Mouse (Mus musculus): ENCODE measurements at regions not wholly inside any gene's neighbourhood (a gene's known extent, or its start where the extent isn't known, plus 50 kb on each side); places are given as distances from the start of the nearest gene placed in this dataset.

DNA sequence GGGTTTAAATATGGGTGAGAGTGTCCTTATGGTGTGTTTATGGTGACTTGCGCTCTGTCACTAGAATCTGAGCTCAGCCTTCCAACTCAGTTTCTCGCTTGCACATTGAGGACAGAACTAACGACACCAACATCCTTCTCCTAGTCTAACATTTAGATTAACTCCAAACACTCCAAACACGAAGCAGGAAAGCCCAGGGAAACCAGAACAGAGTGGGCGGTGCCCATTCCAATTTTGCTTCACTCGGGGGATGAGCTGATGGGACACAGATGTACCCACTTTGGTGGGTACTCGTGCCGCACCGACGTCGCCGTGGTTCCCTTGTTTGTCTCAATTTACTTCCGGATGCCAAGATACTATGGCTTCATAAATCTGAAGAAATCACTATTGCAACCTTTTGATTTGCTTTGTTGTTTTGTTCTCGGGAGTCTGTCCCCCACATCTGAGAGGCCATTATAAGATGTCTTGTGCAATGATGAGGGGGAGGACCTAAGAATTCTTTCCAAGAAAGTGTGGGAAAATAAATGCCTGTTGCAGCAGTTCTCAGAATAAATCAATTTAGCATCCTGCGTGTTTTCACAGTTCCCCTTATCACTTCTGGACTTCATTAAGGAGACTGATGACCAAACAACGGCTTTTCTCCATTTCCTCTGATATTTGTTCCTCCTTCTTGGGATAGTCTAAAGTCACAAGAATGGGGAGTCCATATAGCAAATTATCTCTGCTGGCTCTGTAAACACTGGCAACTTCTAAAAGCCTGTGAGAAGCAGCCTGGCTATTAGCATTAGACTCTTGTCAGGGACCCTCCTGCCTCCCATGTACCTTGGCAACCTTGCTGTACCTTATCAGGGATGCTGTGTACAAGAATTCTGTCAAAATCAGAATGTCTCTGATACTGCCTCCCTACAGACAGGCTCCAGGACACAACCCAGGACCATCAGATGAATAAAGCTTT, 96.2 kb upstream of the Klf9 start:
- DNase-seq (ENCODE audit: low spot score) = no peak
- Histone ChIP-seq H3K9ac (ENCODE audit: low read length) (no peak overlapping the region), H3K4me1 (ENCODE audit: control insufficient read depth, insufficient read depth, low read length) (no peaks in the 10 kb centered on the region), H3K4me2 (ENCODE audit: low read length) (no peak overlapping the region), H3K27ac (ENCODE audit: low read depth, low read length) (no peak overlapping the region), H3K27me3 (replicated peaks; ENCODE audit: control insufficient read depth, insufficient read depth, low read length) (no peaks in the 10 kb centered on the region), H3K9me3 (replicated peaks; ENCODE audit: control insufficient read depth, low read length) (no peaks in the 10 kb centered on the region), H3K36me3 (ENCODE audit: control insufficient read depth, insufficient read depth, low read length) (no peaks in the 10 kb centered on the region), H3K4me3 (ENCODE audit: low read depth, low read length) (no peak overlapping the region)
- 85% methylated on average over 16 of the region's 16 CpGs for WGBS
- no peak for ATAC-seq

DNA sequence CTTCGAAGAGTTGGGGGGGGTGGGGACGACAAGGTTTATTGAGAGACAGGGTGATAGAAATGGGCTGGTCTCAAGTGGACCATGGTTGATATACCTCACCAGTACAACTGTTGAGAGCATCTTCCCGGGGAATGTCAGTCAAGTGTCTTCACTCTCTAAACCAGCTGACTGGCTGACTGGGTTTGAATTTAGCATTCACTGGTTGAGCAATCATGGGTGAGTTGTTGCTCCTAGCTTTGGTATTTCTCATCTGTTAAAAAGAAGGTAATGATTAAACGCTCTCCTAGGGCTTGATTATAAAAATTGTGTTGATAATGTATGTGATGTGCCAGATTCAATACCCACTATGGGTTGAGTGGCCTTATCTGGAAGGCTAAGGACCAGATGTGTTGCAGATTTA, 89.6 kb upstream of the Klf9 start:
- ATAC-seq (no peak), DNase-seq (ENCODE audit: low spot score) (no peak)
- H3K4me2 ChIP-seq (ENCODE audit: low read length) = no peak overlapping the region
- H3K27ac ChIP-seq (ENCODE audit: low read depth, low read length) = no peak overlapping the region
- H3K36me3 ChIP-seq (ENCODE audit: control insufficient read depth, insufficient read depth, low read length) = no peaks in the 10 kb centered on the region
- H3K9ac ChIP-seq (ENCODE audit: low read length) = no peak overlapping the region
- H3K4me3 ChIP-seq (ENCODE audit: low read depth, low read length) = no peak overlapping the region
- no peaks in the 10 kb centered on the region for H3K4me1 ChIP-seq (ENCODE audit: control insufficient read depth, insufficient read depth, low read length)
- H3K9me3 ChIP-seq (replicated peaks; ENCODE audit: control insufficient read depth, low read length) = no peaks in the 10 kb centered on the region
- 94% methylated on average over 4 of the region's 4 CpGs for WGBS
- H3K27me3 ChIP-seq (replicated peaks; ENCODE audit: control insufficient read depth, insufficient read depth, low read length) = no peaks in the 10 kb centered on the region

DNA sequence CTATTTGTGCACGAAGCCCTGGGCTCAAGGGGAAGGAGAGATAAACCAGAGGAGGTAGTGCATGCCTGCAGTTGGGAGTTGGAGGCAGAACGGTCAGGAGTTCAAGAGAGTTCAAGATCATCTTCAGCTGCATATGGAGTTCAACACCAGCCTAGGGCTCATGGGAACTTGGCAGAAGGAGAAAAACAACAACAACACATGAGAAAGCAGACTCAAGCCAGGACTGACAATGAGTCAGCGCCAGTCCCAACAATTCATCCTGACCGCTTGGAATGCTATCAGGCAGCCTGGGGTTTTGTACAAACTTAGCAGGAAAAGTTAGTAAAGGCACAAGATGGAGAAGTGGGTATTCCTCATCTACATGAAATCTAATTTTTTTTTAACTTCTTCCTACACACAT, 86.6 kb upstream of the Klf9 start:
- DNase-seq (ENCODE audit: low spot score) (no peak), ATAC-seq (no peak)
- H3K27ac ChIP-seq (ENCODE audit: low read depth, low read length) = no peak overlapping the region
- 75% methylated on average over 4 of the region's 4 CpGs for WGBS
- H3K4me2 ChIP-seq (ENCODE audit: low read length) = no peak overlapping the region
- no peak overlapping the region for H3K9ac ChIP-seq (ENCODE audit: low read length)
- H3K4me3 ChIP-seq (ENCODE audit: low read depth, low read length) = no peak overlapping the region
- no peaks in the 10 kb centered on the region for H3K36me3 ChIP-seq (ENCODE audit: control insufficient read depth, insufficient read depth, low read length)
- H3K9me3 ChIP-seq (replicated peaks; ENCODE audit: control insufficient read depth, low read length) = no peaks in the 10 kb centered on the region
- peaks cover 8% of the 10 kb centered on the region; the same call in 1 of the 2 replicates for H3K4me1 ChIP-seq (ENCODE audit: control insufficient read depth, insufficient read depth, low read length)
- H3K27me3 ChIP-seq (replicated peaks; ENCODE audit: control insufficient read depth, insufficient read depth, low read length) = no peaks in the 10 kb centered on the region

DNA sequence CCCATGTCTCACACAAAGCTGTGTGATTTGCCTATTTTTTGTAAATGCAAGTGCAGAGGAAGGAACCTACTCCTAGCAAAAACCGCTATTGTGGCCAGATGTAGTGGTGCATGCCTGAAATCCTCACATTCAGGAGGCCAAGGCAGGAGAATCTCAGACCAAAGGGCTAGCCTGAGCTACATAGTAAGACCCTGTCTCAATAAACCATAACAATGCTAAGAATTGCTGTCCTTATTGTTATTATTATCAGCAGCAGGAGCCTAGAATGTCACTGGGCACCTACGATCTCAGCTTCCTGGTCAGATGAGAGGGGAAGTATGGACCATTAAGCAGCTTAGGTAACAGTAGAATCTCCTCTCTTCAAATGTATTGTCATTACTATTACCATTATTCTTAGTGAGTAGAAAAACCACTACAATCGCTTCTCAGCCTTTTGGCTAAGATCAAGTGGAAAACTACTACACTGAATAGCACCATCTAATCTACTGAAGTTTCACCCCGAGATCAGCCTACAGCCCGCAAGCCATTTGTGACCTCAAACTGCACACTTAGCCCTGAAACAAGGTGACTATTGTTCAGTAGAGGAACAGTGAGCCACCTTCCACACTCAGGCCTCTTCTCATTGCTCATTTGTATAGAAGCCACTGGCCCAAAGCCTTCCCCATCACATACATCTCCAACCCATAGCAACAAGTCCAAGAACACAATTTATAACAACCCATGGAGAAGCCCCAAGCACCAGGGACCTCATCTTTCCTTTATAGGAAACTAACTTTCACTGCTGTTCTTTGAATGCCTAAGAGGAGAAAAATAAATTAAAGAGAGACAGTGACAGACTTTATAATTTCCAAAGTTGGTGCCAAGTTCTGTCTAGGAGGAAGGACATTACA, 84.9 kb upstream of the Klf9 start:
- H3K9ac ChIP-seq (ENCODE audit: low read length) = no peak overlapping the region; the same call in 1 of the 2 replicates
- 79% methylated on average over 5 of the region's 5 CpGs for whole genome bisulfite sequencing
- no peaks in the 10 kb centered on the region for H3K27me3 ChIP-seq (replicated peaks; ENCODE audit: control insufficient read depth, insufficient read depth, low read length)
- no peak overlapping the region for H3K27ac ChIP-seq (ENCODE audit: low read depth, low read length)
- H3K9me3 ChIP-seq (replicated peaks; ENCODE audit: control insufficient read depth, low read length) = no peaks in the 10 kb centered on the region
- ATAC-seq = no peak
- H3K4me2 ChIP-seq (ENCODE audit: low read length) = peak overlapping the region; percentile 63
- DNase-seq (ENCODE audit: low spot score) = no peak
- no peak overlapping the region for H3K4me3 ChIP-seq (ENCODE audit: low read depth, low read length)
- H3K4me1 ChIP-seq (ENCODE audit: control insufficient read depth, insufficient read depth, low read length) = peaks cover 8% of the 10 kb centered on the region; the same call in 1 of the 2 replicates
- no peaks in the 10 kb centered on the region for H3K36me3 ChIP-seq (ENCODE audit: control insufficient read depth, insufficient read depth, low read length)

DNA sequence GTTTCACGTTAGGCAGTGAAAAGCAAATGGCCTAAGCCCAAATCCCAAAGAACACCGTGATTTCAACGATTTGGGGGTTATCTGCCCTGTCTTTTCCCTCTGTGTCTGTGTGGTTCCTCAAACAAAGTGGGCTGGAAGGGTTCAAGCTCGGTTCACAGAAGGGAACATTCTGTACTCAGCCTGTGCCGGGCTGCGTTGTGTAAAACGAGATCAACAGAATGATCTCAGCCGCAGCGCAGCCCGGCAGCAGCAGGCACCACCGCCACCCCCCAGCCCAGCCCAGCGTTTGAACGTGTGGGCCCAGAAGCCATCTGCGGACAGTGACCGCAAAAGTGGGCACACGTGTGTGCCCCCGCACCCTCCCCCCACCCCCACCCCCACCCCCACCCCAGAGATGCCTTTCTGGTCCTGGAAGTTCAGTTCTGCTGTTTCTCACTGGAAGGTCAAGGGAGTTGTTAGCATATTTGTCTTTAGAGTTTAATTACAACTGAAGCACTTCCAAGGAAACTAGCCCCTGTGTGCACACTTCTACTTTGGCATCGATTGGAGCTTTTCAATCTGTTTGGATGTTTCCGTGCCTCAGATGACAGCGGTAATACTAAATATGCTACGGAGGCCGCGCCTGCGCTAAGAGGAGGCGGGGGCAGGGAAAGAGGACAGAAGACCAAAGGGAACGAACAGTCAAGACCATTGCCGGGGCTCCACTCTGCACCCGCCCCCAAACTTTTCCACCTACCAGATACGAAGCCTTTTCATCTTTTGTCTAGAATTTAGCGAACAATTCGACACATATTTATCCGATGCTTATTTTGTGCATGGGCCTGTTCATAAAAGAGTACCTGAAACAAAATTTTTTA, 83.9 kb upstream of the Klf9 start:
- peaks cover 8% of the 10 kb centered on the region; the same call in 1 of the 2 replicates for H3K4me1 ChIP-seq (ENCODE audit: control insufficient read depth, insufficient read depth, low read length)
- peak overlapping the region; percentile 63 for H3K4me2 ChIP-seq (ENCODE audit: low read length)
- WGBS = 2% methylated on average over 32 of the region's 32 CpGs
- H3K36me3 ChIP-seq (ENCODE audit: control insufficient read depth, insufficient read depth, low read length) = no peaks in the 10 kb centered on the region
- H3K9me3 ChIP-seq (replicated peaks; ENCODE audit: control insufficient read depth, low read length) = no peaks in the 10 kb centered on the region
- ATAC-seq (peak; percentile 83), DNase-seq (ENCODE audit: low spot score) (peak; percentile 71)
- H3K27me3 ChIP-seq (replicated peaks; ENCODE audit: control insufficient read depth, insufficient read depth, low read length) = no peaks in the 10 kb centered on the region
- H3K27ac ChIP-seq (ENCODE audit: low read depth, low read length) = no peak overlapping the region
- H3K9ac ChIP-seq (ENCODE audit: low read length) = peak overlapping the region; percentile 45
- H3K4me3 ChIP-seq (ENCODE audit: low read depth, low read length) = peak overlapping the region; percentile 29

DNA sequence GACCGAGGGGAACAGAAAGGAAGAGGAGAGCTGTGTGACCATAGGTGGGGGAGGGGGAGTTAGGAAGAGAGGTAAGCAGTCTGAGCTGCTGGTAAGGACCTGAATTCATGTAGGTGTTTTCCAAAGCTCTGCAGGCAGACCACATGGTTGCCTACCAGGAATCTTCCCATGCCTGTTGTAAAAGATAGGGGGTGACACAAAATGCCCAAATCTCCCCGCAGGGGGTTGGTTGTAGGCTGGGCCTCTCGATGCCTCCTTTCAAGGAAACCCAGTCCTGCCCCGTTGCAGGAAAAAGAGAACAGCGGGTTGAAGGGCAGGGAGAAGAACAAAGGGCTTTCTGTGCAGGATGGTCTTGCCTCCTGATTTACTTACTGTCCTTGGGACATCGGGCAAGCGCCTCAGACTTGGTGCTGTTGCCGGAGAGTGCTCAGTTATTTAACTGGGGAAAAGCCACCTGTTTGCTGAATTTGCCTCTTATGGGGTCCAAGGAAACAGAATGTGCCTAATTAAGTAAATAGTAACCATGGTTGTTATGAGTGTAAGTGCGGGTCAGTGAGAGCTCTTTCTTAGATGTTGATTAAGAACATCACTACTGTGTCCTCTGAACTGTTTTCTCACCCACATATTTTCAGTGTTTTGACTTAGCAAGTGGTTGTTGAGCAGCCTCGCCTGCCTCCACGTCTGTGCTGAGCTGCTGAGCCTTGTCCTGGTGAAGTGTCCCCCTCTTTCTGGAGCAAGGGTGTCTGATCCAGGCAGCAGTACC, 83.1 kb upstream of the Klf9 start:
- peak overlapping the region; percentile 29 for H3K4me3 ChIP-seq (ENCODE audit: low read depth, low read length)
- H3K4me2 ChIP-seq (ENCODE audit: low read length) = peak overlapping the region; percentile 63
- peaks cover 8% of the 10 kb centered on the region; the same call in 1 of the 2 replicates for H3K4me1 ChIP-seq (ENCODE audit: control insufficient read depth, insufficient read depth, low read length)
- H3K27ac ChIP-seq (ENCODE audit: low read depth, low read length) = no peak overlapping the region
- WGBS = 16% methylated on average over 11 of the region's 11 CpGs
- H3K36me3 ChIP-seq (ENCODE audit: control insufficient read depth, insufficient read depth, low read length) = no peaks in the 10 kb centered on the region
- no peaks in the 10 kb centered on the region for H3K27me3 ChIP-seq (replicated peaks; ENCODE audit: control insufficient read depth, insufficient read depth, low read length)
- DNase-seq (ENCODE audit: low spot score) (peak; percentile 23), ATAC-seq (peak; percentile 45)
- peak overlapping the region; percentile 45 for H3K9ac ChIP-seq (ENCODE audit: low read length)
- no peaks in the 10 kb centered on the region for H3K9me3 ChIP-seq (replicated peaks; ENCODE audit: control insufficient read depth, low read length)

DNA sequence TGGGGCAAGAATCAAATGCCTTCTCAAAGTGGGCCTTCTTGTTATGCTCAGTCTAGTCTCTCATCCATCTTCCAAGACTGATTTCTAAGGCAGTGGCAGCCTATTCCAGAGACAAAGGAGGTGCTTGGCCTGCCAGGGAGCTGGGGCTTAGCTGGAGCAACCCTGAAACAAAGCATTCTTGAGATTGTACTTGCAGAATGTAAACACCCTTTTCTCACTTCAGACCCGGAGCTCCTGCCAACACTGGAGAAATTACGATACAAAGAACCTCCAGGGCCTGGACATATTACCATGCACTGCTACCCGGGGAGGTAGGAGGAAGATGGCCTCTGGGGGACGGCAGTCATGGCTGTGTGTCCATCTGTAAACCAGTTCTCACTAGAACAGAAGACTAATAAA, 82.5 kb upstream of the Klf9 start:
- Histone ChIP-seq H3K4me3 (ENCODE audit: low read depth, low read length) (no peak overlapping the region), H3K4me1 (ENCODE audit: control insufficient read depth, insufficient read depth, low read length) (peaks cover 8% of the 10 kb centered on the region; the same call in 1 of the 2 replicates), H3K27me3 (replicated peaks; ENCODE audit: control insufficient read depth, insufficient read depth, low read length) (no peaks in the 10 kb centered on the region), H3K9me3 (replicated peaks; ENCODE audit: control insufficient read depth, low read length) (no peaks in the 10 kb centered on the region), H3K36me3 (ENCODE audit: control insufficient read depth, insufficient read depth, low read length) (no peaks in the 10 kb centered on the region), H3K9ac (ENCODE audit: low read length) (no peak overlapping the region), H3K27ac (ENCODE audit: low read depth, low read length) (no peak overlapping the region), H3K4me2 (ENCODE audit: low read length) (no peak overlapping the region)
- 14% methylated on average over 4 of the region's 4 CpGs for WGBS
- DNase-seq (ENCODE audit: low spot score) = peak; percentile 24
- 0 out of 2 replicates have a peak, but pooled peaks have one; percentile 2 for ATAC-seq

All from forebrain, embryonic 14.5 days (tissue).